Mouse (Mus musculus): ENCODE results near the gene Gm21866. TPM values are rescaled to one million over a fixed set of nuclear protein-coding genes. Genes with fewer than 3 reads are reported as not detected.

The Gm21866 gene
- not detected for polyA plus RNA-seq (2014; fragmentation: Illumina TruSeq; extraction: RNeasy Lipid Tissue Mini Kit (QIAGEN cat#74804); ENCODE audit: low read depth, low replicate concordance)

DNA sequence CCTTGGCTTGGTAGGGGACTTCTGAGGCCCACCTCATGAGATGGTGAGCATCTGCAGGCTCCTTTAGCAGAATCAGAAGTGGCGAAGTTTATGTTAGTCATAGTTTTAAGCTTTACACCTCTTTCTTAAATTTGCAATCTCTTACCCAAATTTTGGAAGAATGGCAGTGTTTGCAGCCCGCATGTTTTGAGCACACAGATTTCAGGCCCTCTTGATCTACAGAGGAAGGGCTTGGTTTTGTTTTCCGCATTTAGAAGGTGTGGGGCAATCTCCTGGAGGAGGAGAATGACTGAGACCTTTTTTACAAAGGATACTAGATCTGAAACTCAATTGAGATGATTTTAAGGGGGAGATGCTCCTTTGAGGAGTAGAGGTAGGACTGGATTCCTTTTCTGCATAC is at the start of gene Gm21866:
Gene Gm21866 (minus strand): TSS at position 101 of the 400 bp plus-strand sequence.

DNA sequence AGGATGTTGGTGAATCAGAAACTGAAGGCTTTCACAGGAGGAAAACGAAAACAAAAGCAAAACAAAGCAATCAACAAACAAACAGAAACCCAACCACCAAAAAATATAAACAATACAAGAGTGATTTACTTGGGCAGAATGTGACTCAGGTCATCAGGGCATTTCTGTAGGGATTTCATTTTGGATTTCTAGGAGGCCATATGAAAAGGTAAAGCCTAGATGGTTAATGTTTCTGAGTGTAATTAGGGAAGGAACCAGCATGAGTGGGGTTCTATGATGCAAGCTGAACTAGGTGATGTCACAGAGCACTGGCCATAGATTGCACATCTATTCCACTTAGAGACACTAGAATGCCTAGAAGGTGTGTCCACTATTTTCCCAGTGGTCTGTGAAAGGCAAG is 28.3 kb upstream of the Gm21866 start, which contains the start of gene Gm20773:
Gene Gm20773 (plus strand): TSS at position 301 of the 400 bp plus-strand sequence.

Other genes starting within 250 kb of the Gm21866 start
- not detected for gene Gm21828, start 241.7 kb downstream of the Gm21866 start, polyA plus RNA-seq (2014; fragmentation: Illumina TruSeq; extraction: RNeasy Lipid Tissue Mini Kit (QIAGEN cat#74804); ENCODE audit: low read depth, low replicate concordance)
- 6.6 TPM for gene Gm21440, start 213.2 kb downstream of the Gm21866 start, polyA plus RNA-seq (2014; fragmentation: Illumina TruSeq; extraction: RNeasy Lipid Tissue Mini Kit (QIAGEN cat#74804); ENCODE audit: low read depth, low replicate concordance)
- 18.8 TPM for gene Gm21454, start 213.1 kb downstream of the Gm21866 start, polyA plus RNA-seq (2014; fragmentation: Illumina TruSeq; extraction: RNeasy Lipid Tissue Mini Kit (QIAGEN cat#74804); ENCODE audit: low read depth, low replicate concordance)
- not detected for gene Gm21725, start 116.5 kb downstream of the Gm21866 start, polyA plus RNA-seq (2014; fragmentation: Illumina TruSeq; extraction: RNeasy Lipid Tissue Mini Kit (QIAGEN cat#74804); ENCODE audit: low read depth, low replicate concordance)
- 13.3 TPM for gene Gm20773, start 28.4 kb upstream of the Gm21866 start, polyA plus RNA-seq (2014; fragmentation: Illumina TruSeq; extraction: RNeasy Lipid Tissue Mini Kit (QIAGEN cat#74804); ENCODE audit: low read depth, low replicate concordance)